Mouse (Mus musculus) ovary, postnatal 10 days (tissue): ENCODE measurements around the gene Gm3149.
"Not testable (repeated sequence)": the region's sequence is repeated elsewhere in the genome, so short reads cannot be mapped to it uniquely, and the experiment has no call there.

Source experiments
- DNase-seq: peaks from one replicate; pipeline ENCODE4 v3.0.0; 2022; ENCODE audit warnings: low spot score

Gm3149 gene

DNA sequence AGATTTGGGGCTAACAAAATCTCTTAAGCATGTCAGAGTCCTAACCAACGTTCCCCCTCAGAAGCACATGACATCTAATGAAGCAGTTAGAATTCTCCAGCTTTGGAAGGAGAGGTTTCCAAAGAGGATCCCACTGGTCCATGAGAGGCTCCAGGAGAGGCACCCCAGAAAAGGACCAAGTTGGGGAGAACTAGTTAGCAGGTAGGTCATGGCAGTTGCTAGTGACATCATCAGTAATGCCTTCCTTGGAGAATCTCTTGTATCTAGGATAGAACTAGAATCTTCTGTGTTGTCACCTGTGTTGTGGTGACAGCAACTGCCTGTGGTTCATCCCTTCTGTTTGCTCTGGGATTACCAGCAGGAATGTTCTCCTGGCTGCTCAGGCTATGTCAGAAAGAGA is at the start of gene Gm3149:
TSS of gene Gm3149 (plus strand) at position 301 of the 400 bp plus-strand sequence.
- not testable (repeated sequence) for DNase-seq

DNA sequence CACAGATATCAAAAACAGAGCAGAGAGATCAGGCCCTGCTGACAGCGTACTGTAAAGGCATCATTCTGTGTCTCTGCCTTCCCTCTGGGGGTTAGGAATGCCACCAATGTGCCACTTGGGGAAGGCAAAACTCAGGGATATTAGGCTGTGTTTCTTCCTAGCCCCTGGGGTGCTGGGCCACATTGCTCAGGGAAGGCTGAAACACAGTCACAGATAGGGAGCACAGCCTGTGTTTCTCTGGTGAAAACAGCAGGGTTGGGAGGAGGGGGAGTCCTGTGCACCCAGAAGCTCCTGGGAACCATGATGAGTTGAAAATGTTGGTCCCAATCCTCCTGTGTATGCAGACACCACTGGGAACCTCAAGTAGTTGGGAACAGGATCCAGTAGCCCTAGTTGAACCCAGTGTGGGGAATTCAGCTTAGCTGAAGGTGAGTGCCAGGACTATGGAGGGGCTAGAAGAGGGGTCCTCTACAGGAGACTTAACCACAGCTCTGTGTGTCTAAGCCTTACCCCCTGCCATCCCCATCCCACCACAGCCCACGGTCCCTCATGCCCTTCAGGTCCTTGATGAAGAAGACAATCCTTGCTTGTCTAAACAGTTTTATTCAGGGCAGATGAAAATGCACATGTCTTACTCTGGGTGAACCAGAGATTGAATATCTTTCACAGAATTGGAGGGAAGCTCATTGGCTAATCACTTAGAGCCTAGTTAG is 47.7 kb upstream of the Gm3149 start:
- not testable (repeated sequence) for DNase-seq

DNA sequence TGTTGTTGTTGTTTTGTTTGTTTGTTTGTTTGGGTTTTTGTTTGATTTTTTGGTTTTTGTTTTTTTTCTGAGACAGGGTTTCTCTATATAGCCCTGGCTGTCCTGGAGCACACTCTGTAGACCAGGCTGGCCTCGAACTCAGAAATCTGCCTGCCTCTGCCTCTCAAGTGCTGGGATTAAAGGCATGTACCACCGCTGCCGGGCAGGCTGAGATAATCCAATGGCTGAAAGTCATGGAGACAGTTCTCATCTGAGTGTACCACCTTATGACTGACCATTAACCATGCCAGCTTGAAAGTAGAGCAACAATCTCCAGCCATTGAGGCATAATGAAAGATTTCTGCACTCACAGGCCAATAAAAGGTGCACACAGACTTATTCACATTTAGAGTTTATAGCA is 37.3 kb upstream of the Gm3149 start:
- not testable (repeated sequence) for DNase-seq

DNA sequence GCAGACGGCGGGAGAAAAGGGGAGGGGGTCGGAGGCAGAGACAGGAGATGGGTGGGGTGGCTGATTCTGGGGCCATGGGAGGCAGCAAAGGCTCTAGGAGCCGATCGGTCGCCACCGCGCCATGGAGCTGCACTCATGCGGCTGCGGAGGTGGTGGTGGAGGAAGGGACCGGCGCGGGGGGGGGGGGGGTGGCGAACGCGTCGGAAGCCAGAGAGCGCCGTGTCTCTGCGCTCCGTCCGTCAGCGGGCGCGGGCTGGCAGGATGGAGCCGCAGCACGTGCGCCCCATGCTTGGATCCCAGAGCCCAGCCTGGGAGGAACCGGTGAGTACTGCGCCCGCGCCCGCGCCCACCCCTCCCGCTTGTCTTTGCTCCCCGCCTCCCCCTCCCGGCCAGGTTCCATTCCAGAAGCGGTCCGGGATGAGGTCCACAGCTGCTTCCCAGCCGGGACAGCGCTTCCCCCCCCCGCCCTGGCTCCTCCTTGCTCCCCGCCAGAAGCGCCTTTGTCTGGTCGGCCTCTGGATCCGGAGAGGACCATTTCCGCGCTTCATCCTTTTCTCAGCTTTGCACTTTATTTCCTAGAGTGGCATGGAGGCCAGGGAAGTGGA is 17.5 kb downstream of the Gm3149 start, which contains the start of gene 2610042L04Rik:
TSS of gene 2610042L04Rik (plus strand) at position 288 of the 605 bp plus-strand sequence.
- DNase-seq = not testable (repeated sequence)

DNA sequence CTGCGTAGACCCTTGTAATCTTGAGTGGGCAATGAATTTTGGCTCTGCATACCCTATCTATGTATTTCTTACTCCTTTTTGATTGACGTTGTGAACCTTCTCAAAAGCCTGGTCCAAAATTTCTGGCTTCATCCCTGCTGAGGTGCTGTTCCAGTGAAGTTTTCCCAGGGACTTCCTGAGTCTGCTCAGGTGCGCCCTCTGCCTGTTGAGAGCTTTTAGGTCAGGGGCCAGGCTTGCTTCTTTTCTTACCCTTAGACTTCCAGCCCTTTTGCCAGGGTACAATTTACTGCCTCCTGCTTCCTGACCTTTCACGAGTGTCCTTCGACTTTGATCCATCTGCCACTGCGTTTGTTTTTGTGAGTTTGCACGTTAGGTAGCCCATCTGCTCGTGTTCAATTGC is 18.4 kb downstream of the Gm3149 start:
- not testable (repeated sequence) for DNase-seq

DNA sequence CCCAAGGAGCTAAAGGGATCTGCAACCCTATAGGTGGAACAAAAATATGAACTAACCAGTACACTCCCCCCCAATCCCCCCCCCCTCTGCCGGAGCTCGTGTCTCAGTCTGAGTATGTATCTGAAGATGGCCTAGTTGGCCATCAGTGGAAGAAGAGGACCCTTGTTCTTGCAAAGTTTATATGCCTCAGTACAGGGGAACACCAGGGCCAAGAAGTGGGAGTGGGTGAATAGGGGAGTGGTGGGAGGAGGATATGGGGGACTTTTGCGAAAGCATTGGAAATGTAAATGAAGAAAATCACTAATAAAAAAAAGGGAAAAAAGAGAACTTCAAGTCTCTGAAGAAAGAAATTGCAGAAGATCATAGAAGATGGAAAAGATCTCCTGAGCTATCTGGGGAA is 51.9 kb downstream of the Gm3149 start:
- DNase-seq = not testable (repeated sequence)

DNA sequence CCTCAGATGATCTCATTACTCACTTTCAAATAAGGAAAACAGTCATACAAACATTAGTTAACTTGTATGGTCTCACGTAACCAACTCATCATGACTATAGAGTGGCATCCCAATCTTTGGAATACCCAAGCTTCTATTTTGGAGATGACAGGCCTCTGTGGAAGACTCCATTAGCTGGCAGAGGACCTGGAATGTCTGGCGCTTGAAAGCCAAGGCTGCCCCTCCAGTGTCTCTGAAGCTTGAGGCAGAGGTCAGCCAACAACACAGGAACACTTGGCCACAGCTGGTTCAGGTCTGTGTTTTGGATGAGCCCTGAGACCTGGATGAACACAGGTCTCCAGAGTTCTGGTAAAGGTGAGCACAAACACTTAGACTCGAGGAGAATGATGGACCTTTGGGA is 52.6 kb downstream of the Gm3149 start:
- DNase-seq = not testable (repeated sequence)
